Mouse (Mus musculus): ENCODE results near the gene Mcoln2. TPM values are rescaled to one million over a fixed set of nuclear protein-coding genes. Genes with fewer than 3 reads are reported as not detected.

Gene Mcoln2
- polyA plus RNA-seq, 1 experiment from 2014 or later: 1.5 TPM

GRCm38 (mm10) chr3:146192507-146192906, 42.9 kb downstream of the Mcoln2 start:
- WGBS: 85% methylated on average over 1 of the region's 1 CpGs
- Histone ChIP-seq H3K4me1 (replicated peaks; ENCODE audit: insufficient read depth, low read length) (no peaks in the 10 kb centered on the region), H3K27ac (no peak overlapping the region), H3K4me3 (replicated peaks; ENCODE audit: low read depth, low read length) (no peak overlapping the region), H3K36me3 (ENCODE audit: insufficient read depth, low read length) (no peaks in the 10 kb centered on the region), H3K27me3 (ENCODE audit: insufficient read depth, low read length) (no peaks in the 10 kb centered on the region), H3K9ac (ENCODE audit: low read depth, low read length) (no peak overlapping the region), H3K4me2 (ENCODE audit: low read length) (no peak overlapping the region), H3K9me3 (replicated peaks; ENCODE audit: low read length) (no peaks in the 10 kb centered on the region)
- DNase-seq (ENCODE audit: low spot score): no peak
- no peak for ATAC-seq (replicated peaks; ENCODE audit: low FRiP score, low read depth)
- no peak for TF ChIP-seq CTCF (IDR thresholded peaks at IDR 0.05; ENCODE audit: low read depth)

DNA sequence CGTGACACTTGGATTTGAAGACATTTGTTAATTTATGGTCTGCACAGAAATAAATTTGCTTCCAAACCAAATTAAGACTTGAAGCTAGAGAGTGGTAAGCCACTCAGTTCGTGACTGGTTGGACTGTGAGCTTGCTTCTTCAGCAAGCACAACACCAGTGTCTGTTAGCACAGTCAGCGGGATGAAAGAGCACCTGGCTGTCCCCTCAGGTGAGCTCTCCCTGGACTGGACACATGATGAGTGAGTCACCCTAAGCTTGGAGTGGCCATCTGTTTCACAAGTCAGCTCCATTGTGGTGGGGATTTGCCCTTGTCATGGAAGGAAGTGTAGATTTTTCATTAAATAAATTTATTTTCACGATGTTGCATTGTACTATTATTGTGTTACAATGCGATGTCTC, 45.5 kb downstream of the Mcoln2 start:
- no peak for TF ChIP-seq CTCF (IDR thresholded peaks at IDR 0.05; ENCODE audit: low read depth)
- 82% methylated on average over 5 of the region's 5 CpGs for WGBS
- no peak overlapping the region for H3K27ac ChIP-seq
- no peaks in the 10 kb centered on the region for H3K4me1 ChIP-seq (replicated peaks; ENCODE audit: insufficient read depth, low read length)
- H3K4me3 ChIP-seq (replicated peaks; ENCODE audit: low read depth, low read length): no peak overlapping the region
- H3K27me3 ChIP-seq (ENCODE audit: insufficient read depth, low read length): no peaks in the 10 kb centered on the region
- H3K4me2 ChIP-seq (ENCODE audit: low read length): no peak overlapping the region
- DNase-seq (ENCODE audit: low spot score) (no peak), ATAC-seq (replicated peaks; ENCODE audit: low FRiP score, low read depth) (no peak)
- no peaks in the 10 kb centered on the region for H3K36me3 ChIP-seq (ENCODE audit: insufficient read depth, low read length)
- H3K9ac ChIP-seq (ENCODE audit: low read depth, low read length): no peak overlapping the region
- no peaks in the 10 kb centered on the region for H3K9me3 ChIP-seq (replicated peaks; ENCODE audit: low read length)

DNA sequence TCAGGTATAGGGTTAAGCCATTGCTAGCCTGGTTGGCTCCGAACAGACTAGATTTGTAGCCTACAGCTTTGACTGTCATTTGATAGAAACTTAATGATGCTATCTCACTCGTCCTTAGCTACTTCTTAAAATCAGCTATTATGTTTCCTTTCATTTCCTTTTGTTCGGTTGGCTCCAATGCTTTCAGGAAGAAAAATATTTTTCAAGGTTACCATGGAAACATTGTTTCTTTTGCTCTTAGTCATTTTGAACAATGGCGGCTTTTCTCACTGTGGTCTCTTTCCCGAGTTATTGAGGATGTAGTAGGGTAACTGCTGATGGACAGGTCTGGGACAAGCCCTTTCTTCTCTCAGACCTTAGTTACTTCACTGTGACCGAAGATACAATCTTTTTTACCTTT, 46.7 kb downstream of the Mcoln2 start:
- DNase-seq (ENCODE audit: low spot score) (peak; percentile 11), ATAC-seq (replicated peaks; ENCODE audit: low FRiP score, low read depth) (no peak)
- Histone ChIP-seq H3K4me3 (replicated peaks; ENCODE audit: low read depth, low read length) (no peak overlapping the region), H3K27ac (no peak overlapping the region), H3K4me2 (ENCODE audit: low read length) (no peak overlapping the region), H3K9me3 (replicated peaks; ENCODE audit: low read length) (no peaks in the 10 kb centered on the region), H3K9ac (ENCODE audit: low read depth, low read length) (no peak overlapping the region), H3K36me3 (ENCODE audit: insufficient read depth, low read length) (no peaks in the 10 kb centered on the region), H3K27me3 (ENCODE audit: insufficient read depth, low read length) (no peaks in the 10 kb centered on the region), H3K4me1 (replicated peaks; ENCODE audit: insufficient read depth, low read length) (no peaks in the 10 kb centered on the region)
- TF ChIP-seq CTCF (IDR thresholded peaks at IDR 0.05; ENCODE audit: low read depth): no peak
- 45% methylated on average over 6 of the region's 6 CpGs for WGBS

DNA sequence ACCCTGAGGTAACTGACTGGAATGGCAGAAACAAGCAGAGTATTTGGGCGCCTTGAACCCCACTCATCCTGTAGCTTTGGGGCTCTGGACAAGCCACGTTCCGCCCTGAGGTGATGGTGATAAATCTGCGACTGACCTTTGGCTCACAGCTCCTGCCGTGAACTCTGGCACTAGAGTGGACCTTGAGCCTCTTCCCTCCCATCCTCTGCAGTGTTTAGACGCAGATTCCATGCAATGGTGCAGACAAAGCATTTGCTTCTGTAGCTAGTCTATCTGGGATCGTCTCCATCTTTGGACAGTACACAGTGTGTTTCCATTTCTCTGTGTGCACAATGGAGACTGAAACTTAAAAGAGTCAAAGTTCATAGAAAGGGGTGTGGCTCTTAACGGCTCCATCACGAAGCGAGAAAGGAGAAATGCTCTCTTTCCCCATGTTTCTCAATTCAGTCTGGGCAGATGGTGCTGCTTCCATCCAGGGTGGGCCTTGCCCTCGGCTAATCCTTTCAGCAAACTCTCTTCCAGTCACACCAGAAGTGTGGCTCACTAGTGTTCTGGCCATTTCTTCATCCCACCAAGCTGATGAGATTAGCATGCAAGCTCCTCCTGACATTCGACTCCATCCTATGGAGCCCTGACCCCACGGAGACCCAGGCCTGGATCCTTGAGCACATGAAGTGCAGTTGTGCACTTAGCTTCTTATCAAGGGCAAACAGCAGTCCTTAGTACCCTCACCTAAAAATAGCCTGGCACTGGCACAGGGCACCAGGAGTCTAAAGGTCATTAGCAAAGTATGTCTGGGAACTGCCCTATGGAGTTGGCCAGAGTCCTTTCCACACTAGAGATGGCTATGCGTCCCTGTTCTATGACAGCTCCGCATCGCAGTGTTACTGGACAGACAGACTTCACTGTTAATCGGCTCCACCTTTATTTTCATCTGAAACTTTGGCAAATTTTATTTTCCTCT, 47.4 kb downstream of the Mcoln2 start:
- TF ChIP-seq CTCF (IDR thresholded peaks at IDR 0.05; ENCODE audit: low read depth): no peak
- H3K9me3 ChIP-seq (replicated peaks; ENCODE audit: low read length): no peaks in the 10 kb centered on the region
- no peak overlapping the region for H3K4me3 ChIP-seq (replicated peaks; ENCODE audit: low read depth, low read length)
- H3K4me1 ChIP-seq (replicated peaks; ENCODE audit: insufficient read depth, low read length): no peaks in the 10 kb centered on the region
- DNase-seq (ENCODE audit: low spot score) (no peak), ATAC-seq (replicated peaks; ENCODE audit: low FRiP score, low read depth) (no peak)
- WGBS: 71% methylated on average over 17 of the region's 17 CpGs
- H3K36me3 ChIP-seq (ENCODE audit: insufficient read depth, low read length): no peaks in the 10 kb centered on the region
- H3K9ac ChIP-seq (ENCODE audit: low read depth, low read length): no peak overlapping the region
- no peaks in the 10 kb centered on the region for H3K27me3 ChIP-seq (ENCODE audit: insufficient read depth, low read length)
- no peak overlapping the region for H3K27ac ChIP-seq
- H3K4me2 ChIP-seq (ENCODE audit: low read length): no peak overlapping the region

- WGBS: 88% methylated on average over 12 of the region's 12 CpGs
- H3K27me3 ChIP-seq (ENCODE audit: insufficient read depth, low read length): no peaks in the 10 kb centered on the region
- ATAC-seq (replicated peaks; ENCODE audit: low FRiP score, low read depth) (no peak), DNase-seq (ENCODE audit: low spot score) (no peak)
- H3K9ac ChIP-seq (ENCODE audit: low read depth, low read length): no peak overlapping the region
- no peak overlapping the region for H3K4me3 ChIP-seq (replicated peaks; ENCODE audit: low read depth, low read length)
- no peaks in the 10 kb centered on the region for H3K36me3 ChIP-seq (ENCODE audit: insufficient read depth, low read length)
- no peaks in the 10 kb centered on the region for H3K4me1 ChIP-seq (replicated peaks; ENCODE audit: insufficient read depth, low read length)
- H3K4me2 ChIP-seq (ENCODE audit: low read length): no peak overlapping the region
- no peaks in the 10 kb centered on the region for H3K9me3 ChIP-seq (replicated peaks; ENCODE audit: low read length)
- no peak for TF ChIP-seq CTCF (IDR thresholded peaks at IDR 0.05; ENCODE audit: low read depth)
- H3K27ac ChIP-seq: no peak overlapping the region
Measured at GRCm38 (mm10) chr3:146197785-146198184, 48.2 kb downstream of the Mcoln2 start.

- Histone ChIP-seq H3K4me3 (replicated peaks; ENCODE audit: low read depth, low read length) (no peak overlapping the region), H3K9ac (ENCODE audit: low read depth, low read length) (no peak overlapping the region), H3K27me3 (ENCODE audit: insufficient read depth, low read length) (no peaks in the 10 kb centered on the region), H3K4me1 (replicated peaks; ENCODE audit: insufficient read depth, low read length) (no peaks in the 10 kb centered on the region), H3K4me2 (ENCODE audit: low read length) (no peak overlapping the region), H3K9me3 (replicated peaks; ENCODE audit: low read length) (no peaks in the 10 kb centered on the region), H3K36me3 (ENCODE audit: insufficient read depth, low read length) (no peaks in the 10 kb centered on the region), H3K27ac (no peak overlapping the region)
- ATAC-seq (replicated peaks; ENCODE audit: low FRiP score, low read depth): no peak
- no peak for TF ChIP-seq CTCF (IDR thresholded peaks at IDR 0.05; ENCODE audit: low read depth)
- peak; percentile 15 for DNase-seq (ENCODE audit: low spot score)
- WGBS: 34% methylated on average over 11 of the region's 11 CpGs
Measured at GRCm38 (mm10) chr3:146198803-146199481, 49.3 kb downstream of the Mcoln2 start.

Measured in kidney, postnatal 0 days (tissue).